Mouse (Mus musculus) heart, postnatal 0 days (tissue): Measurements from ENCODE around the gene Ccdc103.

ENCODE experiments used
- CTCF ChIP-seq: IDR thresholded peaks from 2 replicates; pipeline ENCODE4 v1.5.1; 2016; ENCODE audit warnings: antibody characterized with exemption, control low read depth, low read depth
- EP300 ChIP-seq: IDR thresholded peaks from 2 replicates; pipeline ENCODE4 v1.6.1; 2016; ENCODE audit warnings: antibody characterized with exemption, low read depth

GRCm38 (mm10) chr11:102903654-102904053 lies 22.6 kb downstream of the Ccdc103 start:
- TF ChIP-seq CTCF = no peak
- TF ChIP-seq EP300 = no peak
